Mouse (Mus musculus): ENCODE results near the gene Gm20388. TPM values are rescaled to one million over a fixed set of nuclear protein-coding genes. Genes with fewer than 3 reads are reported as not detected.

Gene Gm20388
- polyA plus RNA-seq, 1 experiment: 0.36 TPM

DNA sequence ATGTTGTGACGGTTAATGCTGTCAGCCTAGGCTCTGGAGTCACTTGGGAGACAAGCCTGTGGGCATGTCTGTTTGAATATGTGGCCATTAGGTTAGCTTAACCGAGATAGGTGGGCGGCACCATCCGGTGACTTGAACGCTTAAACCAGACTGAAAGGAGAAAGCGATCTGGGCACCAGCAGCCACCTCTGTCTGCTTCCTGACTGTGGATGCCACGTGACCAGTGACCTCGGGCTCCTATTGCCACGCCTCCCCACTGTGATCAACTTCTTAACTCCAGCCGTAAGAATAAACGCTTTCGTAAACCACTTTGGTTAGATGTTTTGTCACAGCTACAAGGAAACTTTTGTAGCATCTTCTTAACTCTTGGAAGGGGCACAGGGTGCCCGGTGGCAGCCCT is 2158.0 kb downstream of the Gm20388 start:
- no peak overlapping the region for H3K4me3 ChIP-seq (replicated peaks)
- H3K9me3 ChIP-seq (ENCODE audit: control insufficient read depth, low read length): no peaks in the 10 kb centered on the region
- H3K27me3 ChIP-seq (ENCODE audit: control insufficient read depth): 0 out of 2 replicates have a peak, but pooled peaks cover 2% of the 10 kb centered on the region
- TF ChIP-seq TAL1 (IDR thresholded peaks at IDR 0.05; ENCODE audit: low read length) (no peak), GATA1 (IDR thresholded peaks at IDR 0.05; ENCODE audit: low read length) (no peak)
- no peaks in the 10 kb centered on the region for H3K4me1 ChIP-seq (ENCODE audit: control insufficient read depth)
- H3K36me3 ChIP-seq (ENCODE audit: control insufficient read depth): no peaks in the 10 kb centered on the region

DNA sequence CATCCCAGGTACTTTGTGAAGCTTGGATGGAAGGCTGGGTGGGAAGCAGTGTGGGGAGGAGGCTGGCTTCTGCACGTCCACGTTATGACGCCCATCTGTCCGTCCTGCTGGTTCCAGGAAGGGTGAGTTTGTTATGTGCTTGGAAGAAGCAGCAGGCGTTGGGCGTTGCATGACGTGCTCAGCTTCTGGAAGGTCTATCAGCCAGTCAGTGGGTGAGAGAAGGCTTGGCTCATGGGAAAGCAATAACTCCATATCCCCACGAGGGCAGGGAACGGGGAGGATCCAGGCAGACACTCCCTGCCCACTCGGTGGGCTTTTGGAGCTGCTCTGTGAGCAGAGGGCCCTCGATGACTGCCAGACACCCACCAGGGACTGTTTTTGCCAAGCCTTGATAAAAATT is 2158.6 kb downstream of the Gm20388 start:
- no peaks in the 10 kb centered on the region for H3K9me3 ChIP-seq (ENCODE audit: control insufficient read depth, low read length)
- H3K4me3 ChIP-seq (replicated peaks): no peak overlapping the region
- TF ChIP-seq TAL1 (IDR thresholded peaks at IDR 0.05; ENCODE audit: low read length) (no peak), GATA1 (IDR thresholded peaks at IDR 0.05; ENCODE audit: low read length) (no peak)
- no peaks in the 10 kb centered on the region for H3K36me3 ChIP-seq (ENCODE audit: control insufficient read depth)
- 0 out of 2 replicates have a peak, but pooled peaks cover 2% of the 10 kb centered on the region for H3K27me3 ChIP-seq (ENCODE audit: control insufficient read depth)
- H3K4me1 ChIP-seq (ENCODE audit: control insufficient read depth): no peaks in the 10 kb centered on the region

DNA sequence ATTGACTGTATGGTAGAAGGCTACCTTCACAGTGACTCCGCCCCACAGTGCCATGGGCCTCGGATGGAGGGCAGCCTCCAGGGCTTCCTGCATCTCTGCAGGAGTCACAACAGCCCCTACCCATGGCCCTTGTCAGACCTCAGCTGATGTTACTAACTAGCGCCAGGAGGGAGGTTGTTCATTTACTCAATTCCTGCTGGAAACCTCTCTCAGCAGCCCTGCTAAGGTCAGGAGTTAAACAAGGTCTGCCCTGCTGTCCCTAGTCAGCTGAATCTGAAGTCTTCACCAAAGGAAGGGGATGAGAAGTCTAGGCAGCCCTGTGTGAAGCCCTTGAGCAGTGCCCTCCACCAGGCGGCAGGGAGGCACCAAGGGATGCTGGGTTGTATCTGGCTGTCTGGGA is 2160.6 kb downstream of the Gm20388 start:
- Histone ChIP-seq H3K4me3 (replicated peaks) (no peak overlapping the region), H3K9me3 (ENCODE audit: control insufficient read depth, low read length) (no peaks in the 10 kb centered on the region), H3K4me1 (ENCODE audit: control insufficient read depth) (no peaks in the 10 kb centered on the region), H3K27me3 (ENCODE audit: control insufficient read depth) (peaks cover 9% of the 10 kb centered on the region), H3K36me3 (ENCODE audit: control insufficient read depth) (no peaks in the 10 kb centered on the region)
- no peak for TF ChIP-seq TAL1 (IDR thresholded peaks at IDR 0.05; ENCODE audit: low read length)
- TF ChIP-seq GATA1 (IDR thresholded peaks at IDR 0.05; ENCODE audit: low read length): no peak

DNA sequence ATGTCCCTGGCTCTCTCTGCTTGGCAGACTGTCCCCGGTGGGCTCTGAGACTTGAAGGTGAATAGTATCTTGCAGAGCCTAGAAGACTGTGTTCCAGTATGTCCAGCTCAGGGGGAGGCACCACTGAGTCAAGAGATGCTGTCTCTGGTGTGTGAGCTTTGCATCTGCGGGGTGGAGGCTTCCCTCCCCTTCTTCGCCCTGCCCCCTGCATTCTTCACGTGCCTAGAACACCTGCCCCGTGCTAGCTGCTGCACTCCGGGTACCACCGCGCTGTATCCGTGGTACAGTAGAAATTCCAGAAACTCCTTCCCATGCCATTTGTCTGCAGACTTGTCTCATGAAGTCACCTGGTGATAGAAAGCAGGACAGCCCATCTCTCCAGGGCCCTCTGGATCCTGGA is 2163.3 kb downstream of the Gm20388 start:
- H3K27me3 ChIP-seq (ENCODE audit: control insufficient read depth): peaks cover 14% of the 10 kb centered on the region
- H3K4me1 ChIP-seq (ENCODE audit: control insufficient read depth): no peaks in the 10 kb centered on the region
- H3K4me3 ChIP-seq (replicated peaks): no peak overlapping the region
- no peak for TF ChIP-seq GATA1 (IDR thresholded peaks at IDR 0.05; ENCODE audit: low read length)
- no peaks in the 10 kb centered on the region for H3K36me3 ChIP-seq (ENCODE audit: control insufficient read depth)
- no peaks in the 10 kb centered on the region for H3K9me3 ChIP-seq (ENCODE audit: control insufficient read depth, low read length)

DNA sequence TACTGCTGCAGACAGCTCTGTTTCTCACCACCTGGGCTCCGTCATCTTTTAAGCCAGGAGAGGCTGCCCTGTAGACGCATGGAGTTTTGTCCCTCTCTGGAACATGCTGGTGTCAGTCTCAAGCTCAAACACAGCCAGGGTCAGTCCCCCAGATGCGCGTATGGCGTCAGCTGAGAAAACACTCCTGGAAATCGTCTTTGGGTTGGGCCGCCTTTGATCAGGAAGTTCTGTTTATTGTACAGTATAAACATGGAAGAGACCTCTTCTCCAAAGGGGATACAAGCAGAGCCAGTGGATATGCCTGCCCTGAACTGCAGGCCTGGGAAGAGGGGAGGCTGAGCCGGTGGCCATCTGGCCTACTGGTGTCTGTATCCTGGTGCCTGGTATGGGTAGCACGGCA is 2163.8 kb downstream of the Gm20388 start:
- peaks cover 14% of the 10 kb centered on the region for H3K27me3 ChIP-seq (ENCODE audit: control insufficient read depth)
- H3K4me3 ChIP-seq (replicated peaks): no peak overlapping the region
- no peaks in the 10 kb centered on the region for H3K9me3 ChIP-seq (ENCODE audit: control insufficient read depth, low read length)
- H3K4me1 ChIP-seq (ENCODE audit: control insufficient read depth): no peaks in the 10 kb centered on the region
- TF ChIP-seq GATA1 (IDR thresholded peaks at IDR 0.05; ENCODE audit: low read length): no peak
- TF ChIP-seq TAL1 (IDR thresholded peaks at IDR 0.05; ENCODE audit: low read length): no peak
- H3K36me3 ChIP-seq (ENCODE audit: control insufficient read depth): no peaks in the 10 kb centered on the region

DNA sequence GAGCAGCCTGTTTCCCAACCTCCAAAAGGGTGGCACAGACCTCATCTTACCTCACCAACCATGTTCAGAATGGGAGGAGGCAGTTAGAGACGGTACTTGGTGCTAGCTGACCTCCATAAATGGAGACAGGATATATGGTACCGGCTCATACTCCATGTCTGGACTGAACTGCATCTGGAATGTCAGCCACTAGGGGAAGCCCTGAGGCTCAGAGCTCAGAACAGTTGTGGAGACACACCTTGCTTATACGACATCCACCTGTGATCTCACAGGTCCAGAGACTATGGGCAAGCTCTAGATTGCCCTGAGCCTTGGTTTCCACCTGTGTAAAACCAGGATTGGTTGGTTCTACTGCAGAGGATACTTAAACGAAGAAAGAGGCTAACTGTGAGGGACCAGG is 2164.3 kb downstream of the Gm20388 start:
- no peak overlapping the region for H3K4me3 ChIP-seq (replicated peaks)
- H3K4me1 ChIP-seq (ENCODE audit: control insufficient read depth): no peaks in the 10 kb centered on the region
- no peak for TF ChIP-seq GATA1 (IDR thresholded peaks at IDR 0.05; ENCODE audit: low read length)
- no peak for TF ChIP-seq TAL1 (IDR thresholded peaks at IDR 0.05; ENCODE audit: low read length)
- no peaks in the 10 kb centered on the region for H3K9me3 ChIP-seq (ENCODE audit: control insufficient read depth, low read length)
- H3K36me3 ChIP-seq (ENCODE audit: control insufficient read depth): no peaks in the 10 kb centered on the region
- peaks cover 14% of the 10 kb centered on the region for H3K27me3 ChIP-seq (ENCODE audit: control insufficient read depth)

DNA sequence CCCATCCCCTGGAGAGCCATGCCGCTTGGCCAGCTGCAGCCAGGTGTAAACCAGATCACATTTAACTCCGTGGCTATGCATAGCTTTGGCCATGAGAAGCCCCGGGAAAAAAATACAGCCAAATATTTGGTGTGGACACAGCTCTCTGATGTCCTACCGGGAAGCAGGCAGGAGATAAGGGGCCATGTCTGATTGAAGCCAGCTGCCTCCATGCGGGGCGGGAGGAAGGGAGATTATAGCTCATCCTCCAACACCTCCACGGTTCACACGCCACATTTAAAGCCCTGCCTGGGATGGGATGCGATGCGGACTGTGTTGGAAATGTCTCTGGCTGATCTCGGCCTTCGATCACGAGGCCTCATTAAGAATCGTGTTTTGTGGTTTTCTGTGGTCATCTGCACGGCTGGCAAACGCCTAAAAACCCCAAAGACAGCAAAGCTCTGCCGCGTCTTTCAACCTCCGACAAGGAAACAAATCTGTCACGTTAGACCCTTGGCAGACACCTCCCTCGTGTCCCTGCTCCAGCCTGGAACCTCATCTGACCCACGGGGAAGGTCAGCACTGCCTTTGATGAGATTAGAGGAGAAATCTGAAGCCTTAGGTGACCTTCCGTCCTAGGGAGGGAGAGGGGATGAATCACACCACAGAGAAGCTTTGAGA is 2165.7 kb downstream of the Gm20388 start:
- Histone ChIP-seq H3K4me1 (ENCODE audit: control insufficient read depth) (no peaks in the 10 kb centered on the region), H3K9me3 (ENCODE audit: control insufficient read depth, low read length) (no peaks in the 10 kb centered on the region), H3K36me3 (ENCODE audit: control insufficient read depth) (no peaks in the 10 kb centered on the region), H3K27me3 (ENCODE audit: control insufficient read depth) (peaks cover 14% of the 10 kb centered on the region), H3K4me3 (replicated peaks) (no peak overlapping the region)
- TF ChIP-seq GATA1 (IDR thresholded peaks at IDR 0.05; ENCODE audit: low read length) (no peak), TAL1 (IDR thresholded peaks at IDR 0.05; ENCODE audit: low read length) (no peak)

DNA sequence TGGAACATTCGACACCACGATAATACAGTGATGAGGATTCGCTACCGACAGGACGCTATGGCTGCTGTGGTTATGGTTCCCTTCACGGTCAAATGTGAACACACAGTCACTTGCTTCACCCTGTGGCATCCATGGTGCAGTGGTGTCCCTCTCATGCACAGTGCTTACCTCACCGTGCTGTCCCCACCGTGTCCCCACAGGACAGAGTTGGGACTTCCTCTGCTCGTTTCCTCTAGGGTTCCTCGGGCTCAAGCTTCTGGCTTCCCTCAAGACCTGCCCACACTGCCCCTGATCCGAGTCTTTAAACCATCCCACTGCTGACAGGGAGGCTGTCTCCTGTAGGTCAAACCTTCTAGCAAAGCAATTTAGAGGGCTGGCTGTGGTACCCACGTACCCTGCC is 2167.7 kb downstream of the Gm20388 start:
- no peaks in the 10 kb centered on the region for H3K9me3 ChIP-seq (ENCODE audit: control insufficient read depth, low read length)
- no peaks in the 10 kb centered on the region for H3K36me3 ChIP-seq (ENCODE audit: control insufficient read depth)
- H3K4me1 ChIP-seq (ENCODE audit: control insufficient read depth): no peaks in the 10 kb centered on the region
- no peak for TF ChIP-seq TAL1 (IDR thresholded peaks at IDR 0.05; ENCODE audit: low read length)
- no peak for TF ChIP-seq GATA1 (IDR thresholded peaks at IDR 0.05; ENCODE audit: low read length)
- no peak overlapping the region for H3K4me3 ChIP-seq (replicated peaks)
- peaks cover 13% of the 10 kb centered on the region for H3K27me3 ChIP-seq (ENCODE audit: control insufficient read depth)

DNA sequence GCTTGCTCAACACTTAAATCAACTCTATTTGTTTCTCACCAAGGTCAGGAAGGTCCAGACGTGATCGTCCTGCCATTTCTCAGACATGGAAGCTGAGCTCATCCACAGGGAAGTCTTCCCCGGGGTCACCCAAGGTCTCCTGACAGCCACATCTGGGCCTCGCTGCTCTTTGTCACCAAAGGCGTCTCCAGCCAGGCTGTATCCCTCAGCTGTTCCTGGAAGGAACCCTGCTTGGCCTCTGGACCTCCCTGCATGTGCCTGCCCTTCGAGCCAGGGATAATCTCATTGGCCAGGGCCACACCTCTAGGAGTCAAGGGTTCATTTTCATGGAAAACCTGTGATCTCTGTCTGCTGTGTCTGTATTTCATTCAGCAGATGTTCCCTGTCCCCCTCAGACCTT is 2168.5 kb downstream of the Gm20388 start:
- TF ChIP-seq GATA1 (IDR thresholded peaks at IDR 0.05; ENCODE audit: low read length) (no peak), TAL1 (IDR thresholded peaks at IDR 0.05; ENCODE audit: low read length) (no peak)
- H3K27me3 ChIP-seq (ENCODE audit: control insufficient read depth): peaks cover 13% of the 10 kb centered on the region
- no peaks in the 10 kb centered on the region for H3K36me3 ChIP-seq (ENCODE audit: control insufficient read depth)
- H3K4me3 ChIP-seq (replicated peaks): no peak overlapping the region
- H3K9me3 ChIP-seq (ENCODE audit: control insufficient read depth, low read length): no peaks in the 10 kb centered on the region
- no peaks in the 10 kb centered on the region for H3K4me1 ChIP-seq (ENCODE audit: control insufficient read depth)

DNA sequence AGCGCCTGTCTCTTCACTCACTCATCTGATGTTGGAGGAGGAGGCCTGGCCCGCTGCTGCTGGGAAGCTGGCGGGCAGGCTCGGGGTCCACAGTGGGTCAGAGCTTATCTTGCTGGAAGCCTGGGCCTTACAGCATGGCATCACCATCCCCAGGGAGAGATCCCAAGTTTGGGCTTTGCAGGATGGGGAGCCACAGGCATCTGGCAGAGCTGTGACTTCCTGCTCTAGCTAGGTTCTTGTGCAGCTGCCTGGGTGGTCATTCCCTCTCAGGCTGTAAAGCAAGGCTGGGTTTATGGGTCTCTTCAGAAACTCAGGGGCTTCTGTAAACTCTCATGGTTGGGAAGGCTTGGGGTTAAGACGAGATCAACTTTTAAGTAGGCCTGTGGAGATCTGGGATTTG is 2169.7 kb downstream of the Gm20388 start:
- Histone ChIP-seq H3K4me3 (replicated peaks) (no peak overlapping the region), H3K4me1 (ENCODE audit: control insufficient read depth) (no peaks in the 10 kb centered on the region), H3K27me3 (ENCODE audit: control insufficient read depth) (peaks cover 13% of the 10 kb centered on the region), H3K36me3 (ENCODE audit: control insufficient read depth) (no peaks in the 10 kb centered on the region), H3K9me3 (ENCODE audit: control insufficient read depth, low read length) (no peaks in the 10 kb centered on the region)
- TF ChIP-seq GATA1 (IDR thresholded peaks at IDR 0.05; ENCODE audit: low read length): no peak
- no peak for TF ChIP-seq TAL1 (IDR thresholded peaks at IDR 0.05; ENCODE audit: low read length)

All from erythroblast, embryonic 14.5 days (primary cell).